Mouse (Mus musculus): ENCODE results near the gene Ccnyl1. TPM values are rescaled to one million over a fixed set of nuclear protein-coding genes. Genes with fewer than 3 reads are reported as not detected.

Ccnyl1 gene
- polyA plus RNA-seq, 1 experiment from 2014 or later = 5.0 TPM

DNA sequence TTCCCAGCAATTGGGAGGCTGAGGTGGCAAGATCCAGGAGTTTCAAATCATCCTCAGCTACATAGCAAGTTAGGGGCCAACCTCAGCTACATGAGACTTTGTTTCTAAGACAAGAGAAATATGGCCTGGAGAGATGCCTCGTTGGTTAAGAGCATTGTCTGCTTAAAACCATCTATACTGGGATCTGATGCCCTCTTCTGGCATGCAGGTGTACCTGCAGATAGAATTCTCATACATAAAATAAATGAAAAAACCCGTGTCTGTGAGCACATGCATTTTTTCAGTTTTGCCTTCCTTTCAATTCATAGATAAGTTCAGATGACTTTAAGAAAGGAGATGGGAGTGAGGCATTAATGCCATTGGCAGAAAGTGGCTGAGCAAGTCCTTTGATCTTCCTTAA, 19.6 kb downstream of the Ccnyl1 start:
- no peak for ATAC-seq (ENCODE audit: low FRiP score)
- H3K9me3 ChIP-seq = no peaks in the 10 kb centered on the region
- WGBS = 24% methylated on average over 2 of the region's 2 CpGs

DNA sequence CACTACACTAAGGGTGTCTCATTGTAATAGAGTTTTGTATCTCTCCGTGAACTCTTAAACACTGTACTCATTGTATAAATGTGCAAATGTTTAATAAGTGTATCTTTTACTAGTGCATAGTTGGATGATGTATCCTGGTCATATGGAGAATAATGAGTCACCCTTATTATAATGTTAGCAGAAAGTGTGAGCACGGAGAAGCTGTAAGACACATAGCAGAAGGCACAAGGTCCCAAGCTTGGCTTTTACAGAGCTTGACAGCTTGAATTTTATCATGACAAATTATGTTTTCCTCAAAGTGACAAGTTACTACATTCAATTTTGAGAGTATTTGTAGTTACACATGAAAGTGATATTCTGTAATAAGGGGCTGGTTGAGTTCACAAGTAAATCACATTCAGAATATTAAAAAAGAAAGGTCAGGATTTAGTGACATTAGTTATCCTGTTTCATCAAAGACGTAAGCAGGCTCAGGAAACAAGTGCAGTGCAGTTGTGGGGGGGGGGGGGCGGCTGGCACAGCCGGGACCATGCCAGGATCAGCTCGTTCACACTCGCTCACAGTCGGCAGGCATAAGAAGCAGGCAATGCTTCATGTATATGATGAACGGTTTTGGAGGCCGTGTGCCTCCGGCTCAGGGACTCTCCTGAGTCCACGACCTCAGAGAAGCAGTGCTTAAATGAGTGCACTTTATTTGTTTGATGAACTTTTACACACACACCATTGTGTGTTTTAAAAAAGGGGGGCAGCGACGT, 21.9 kb downstream of the Ccnyl1 start:
- no peak for ATAC-seq (ENCODE audit: low FRiP score)
- 85% methylated on average over 14 of the region's 14 CpGs for WGBS
- Histone ChIP-seq H3K27ac (no peak overlapping the region), H3K4me1 (replicated peaks) (no peaks in the 10 kb centered on the region), H3K36me3 (peaks cover 39% of the 10 kb centered on the region), H3K9ac (no peak overlapping the region), H3K4me2 (no peak overlapping the region), H3K4me3 (no peak overlapping the region), H3K9me3 (no peaks in the 10 kb centered on the region), H3K27me3 (no peaks in the 10 kb centered on the region)

More for the DNA sequence above, 19.6 kb downstream of the Ccnyl1 start:
- H3K4me1 ChIP-seq (replicated peaks) = no peaks in the 10 kb centered on the region
- peaks cover 18% of the 10 kb centered on the region for H3K36me3 ChIP-seq
- no peak overlapping the region for H3K4me3 ChIP-seq
- H3K27ac ChIP-seq = no peak overlapping the region
- no peak overlapping the region for H3K9ac ChIP-seq
- no peak overlapping the region for H3K4me2 ChIP-seq
- no peaks in the 10 kb centered on the region for H3K27me3 ChIP-seq

DNA sequence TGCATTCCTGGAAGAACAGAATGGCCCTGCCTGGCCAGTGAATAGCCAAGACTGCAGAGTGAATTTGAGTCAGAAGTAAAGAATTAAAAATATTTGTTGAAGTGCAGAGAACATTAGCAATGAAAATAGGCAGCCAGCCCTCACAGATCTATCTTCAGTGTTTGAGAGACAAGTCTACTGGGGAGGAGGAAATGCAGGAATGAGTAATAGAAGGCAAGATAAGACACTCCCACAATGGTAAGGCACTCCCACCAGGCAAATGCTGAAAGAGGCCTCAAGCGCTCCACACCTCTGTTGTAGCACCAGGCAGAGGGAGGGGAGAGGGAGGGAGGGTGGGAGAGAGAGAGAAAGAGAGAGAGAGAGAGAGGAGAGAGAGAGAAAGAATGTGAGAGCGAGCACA, 25.2 kb downstream of the Ccnyl1 start:
- H3K4me3 ChIP-seq = no peak overlapping the region
- H3K27me3 ChIP-seq = no peaks in the 10 kb centered on the region
- H3K4me1 ChIP-seq (replicated peaks) = peaks cover 5% of the 10 kb centered on the region; the same call in 1 of the 2 replicates
- H3K27ac ChIP-seq = no peak overlapping the region
- no peak for ATAC-seq (ENCODE audit: low FRiP score)
- no peaks in the 10 kb centered on the region for H3K9me3 ChIP-seq
- H3K4me2 ChIP-seq = no peak overlapping the region
- 69% methylated on average over 2 of the region's 2 CpGs for WGBS
- H3K9ac ChIP-seq = no peak overlapping the region
- peaks cover 34% of the 10 kb centered on the region for H3K36me3 ChIP-seq

DNA sequence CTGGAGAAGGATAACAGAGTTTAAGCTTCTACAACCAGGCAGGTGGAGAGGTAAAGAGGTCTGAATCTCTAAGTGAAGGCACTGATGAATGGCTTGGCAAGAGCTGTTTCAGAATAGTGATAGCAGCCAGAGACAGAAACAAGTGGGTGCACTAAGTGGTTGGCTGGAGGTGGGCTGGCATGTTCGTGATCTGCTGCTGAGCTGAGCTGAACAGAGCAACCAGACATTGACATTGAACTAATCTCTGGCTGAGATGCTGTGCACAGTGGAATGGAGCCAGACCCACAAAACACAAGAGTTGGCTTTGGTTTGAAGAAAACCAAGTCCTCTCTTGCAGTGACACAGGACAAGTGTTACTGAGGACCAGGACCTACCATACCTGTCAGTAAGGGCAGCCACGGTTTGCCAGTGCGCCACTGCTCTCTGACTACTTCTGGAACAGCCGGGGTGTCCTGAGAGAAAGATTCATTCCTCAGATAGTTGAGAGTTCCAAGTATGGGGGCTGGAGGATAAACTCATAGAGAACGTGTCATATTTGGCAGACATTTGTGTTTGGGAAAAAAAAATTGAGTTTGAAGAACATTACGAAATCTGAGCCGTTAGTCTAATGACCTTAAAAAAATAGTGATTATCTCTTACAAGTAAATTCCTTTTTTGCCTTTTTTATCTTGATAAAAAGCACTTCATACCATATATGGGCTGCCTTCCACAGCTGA, 26.5 kb downstream of the Ccnyl1 start:
- Histone ChIP-seq H3K9ac (no peak overlapping the region), H3K27ac (no peak overlapping the region), H3K4me3 (no peak overlapping the region), H3K27me3 (no peaks in the 10 kb centered on the region), H3K4me1 (replicated peaks) (peaks cover 14% of the 10 kb centered on the region; the same call in 1 of the 2 replicates), H3K9me3 (no peaks in the 10 kb centered on the region), H3K36me3 (peaks cover 34% of the 10 kb centered on the region), H3K4me2 (no peak overlapping the region)
- ATAC-seq (ENCODE audit: low FRiP score) = no peak
- WGBS = 93% methylated on average over 7 of the region's 7 CpGs

DNA sequence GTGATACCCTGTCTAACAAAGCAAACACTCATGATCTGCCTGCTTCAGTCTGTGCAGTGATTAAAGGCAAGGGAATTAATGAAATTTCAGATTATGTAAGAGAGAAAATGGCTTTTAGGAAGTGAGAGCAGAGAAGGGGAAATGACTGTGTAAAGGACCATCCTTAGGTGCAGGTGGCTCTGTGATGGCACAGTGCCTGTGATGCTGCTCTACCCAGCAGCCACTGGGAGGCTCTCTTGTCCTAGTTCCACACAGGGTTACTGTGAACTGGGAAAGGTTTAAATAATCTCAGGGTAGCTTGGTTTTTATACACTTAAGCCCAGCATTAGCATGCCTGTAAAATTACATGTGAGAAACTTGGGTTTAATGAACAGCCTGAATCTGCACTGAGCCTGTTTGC, 27.2 kb downstream of the Ccnyl1 start:
- Histone ChIP-seq H3K9me3 (no peaks in the 10 kb centered on the region), H3K4me2 (no peak overlapping the region), H3K4me1 (replicated peaks) (peaks cover 14% of the 10 kb centered on the region; the same call in 1 of the 2 replicates), H3K27ac (no peak overlapping the region), H3K9ac (no peak overlapping the region), H3K27me3 (no peaks in the 10 kb centered on the region), H3K4me3 (no peak overlapping the region), H3K36me3 (peaks cover 36% of the 10 kb centered on the region)
- ATAC-seq (ENCODE audit: low FRiP score) = 0 out of 2 replicates have a peak, but pooled peaks have one; percentile 71

DNA sequence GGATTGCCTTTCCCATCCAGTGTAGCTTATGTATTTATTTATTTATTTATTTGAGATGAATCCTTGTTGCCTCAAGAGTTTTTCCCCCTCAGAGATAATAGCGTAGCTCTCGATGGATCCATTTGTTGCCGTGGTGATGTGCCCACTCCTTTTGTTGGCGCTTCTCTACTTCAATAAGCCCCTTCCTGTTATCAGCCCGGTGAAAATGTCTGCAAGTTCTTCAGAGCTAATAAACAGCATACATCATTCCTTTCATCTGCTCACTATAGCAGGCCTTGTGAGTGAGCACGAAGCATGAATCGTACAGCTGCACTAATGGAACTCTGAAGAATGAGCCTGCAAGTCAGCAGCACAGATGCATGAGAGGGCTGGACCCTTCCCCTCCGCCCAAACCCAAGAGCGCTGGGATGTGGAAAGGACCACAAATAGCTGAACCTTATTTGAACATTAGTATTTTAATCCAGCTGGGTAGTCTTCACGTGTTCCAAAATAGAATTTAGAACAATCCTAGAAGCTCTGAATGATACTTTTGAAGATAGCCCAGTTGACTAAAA, 30.9 kb downstream of the Ccnyl1 start:
- Histone ChIP-seq H3K4me1 (replicated peaks) (peaks cover 14% of the 10 kb centered on the region; the same call in 1 of the 2 replicates), H3K4me3 (no peak overlapping the region), H3K27me3 (no peaks in the 10 kb centered on the region), H3K9ac (no peak overlapping the region), H3K36me3 (peaks cover 34% of the 10 kb centered on the region), H3K9me3 (no peaks in the 10 kb centered on the region), H3K4me2 (no peak overlapping the region), H3K27ac (peak overlapping the region; percentile 58; the same call in 1 of the 2 replicates)
- 0 out of 2 replicates have a peak, but pooled peaks have one; percentile 43 for ATAC-seq (ENCODE audit: low FRiP score)
- 41% methylated on average over 10 of the region's 10 CpGs for WGBS

DNA sequence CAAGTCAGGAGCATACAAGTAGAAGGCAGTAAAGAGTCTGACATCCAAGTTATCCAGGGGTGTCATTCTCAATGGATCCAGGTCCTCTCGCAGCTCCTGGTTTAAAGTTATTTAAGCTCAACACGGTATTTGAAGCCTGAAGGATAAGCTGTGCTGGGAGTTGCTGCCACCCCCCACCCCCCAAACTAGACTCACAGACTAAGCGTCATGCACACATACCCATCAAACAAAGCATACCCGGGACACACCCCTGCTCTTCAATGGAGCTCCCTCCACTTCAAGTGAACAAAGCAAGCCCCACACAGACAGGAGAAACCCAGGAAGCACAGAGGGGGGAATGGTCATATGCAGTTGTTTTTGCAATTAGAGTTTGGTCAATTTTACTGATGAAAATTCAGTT, 39.8 kb downstream of the Ccnyl1 start:
- no peaks in the 10 kb centered on the region for H3K9me3 ChIP-seq
- WGBS = 72% methylated on average over 4 of the region's 4 CpGs
- no peak for ATAC-seq (ENCODE audit: low FRiP score)
- no peak overlapping the region for H3K9ac ChIP-seq
- peaks cover 15% of the 10 kb centered on the region for H3K4me1 ChIP-seq (replicated peaks)
- H3K27me3 ChIP-seq = peaks cover 40% of the 10 kb centered on the region
- H3K27ac ChIP-seq = no peak overlapping the region
- H3K4me2 ChIP-seq = no peak overlapping the region
- H3K4me3 ChIP-seq = no peak overlapping the region
- H3K36me3 ChIP-seq = peaks cover 6% of the 10 kb centered on the region; the same call in 1 of the 2 replicates

DNA sequence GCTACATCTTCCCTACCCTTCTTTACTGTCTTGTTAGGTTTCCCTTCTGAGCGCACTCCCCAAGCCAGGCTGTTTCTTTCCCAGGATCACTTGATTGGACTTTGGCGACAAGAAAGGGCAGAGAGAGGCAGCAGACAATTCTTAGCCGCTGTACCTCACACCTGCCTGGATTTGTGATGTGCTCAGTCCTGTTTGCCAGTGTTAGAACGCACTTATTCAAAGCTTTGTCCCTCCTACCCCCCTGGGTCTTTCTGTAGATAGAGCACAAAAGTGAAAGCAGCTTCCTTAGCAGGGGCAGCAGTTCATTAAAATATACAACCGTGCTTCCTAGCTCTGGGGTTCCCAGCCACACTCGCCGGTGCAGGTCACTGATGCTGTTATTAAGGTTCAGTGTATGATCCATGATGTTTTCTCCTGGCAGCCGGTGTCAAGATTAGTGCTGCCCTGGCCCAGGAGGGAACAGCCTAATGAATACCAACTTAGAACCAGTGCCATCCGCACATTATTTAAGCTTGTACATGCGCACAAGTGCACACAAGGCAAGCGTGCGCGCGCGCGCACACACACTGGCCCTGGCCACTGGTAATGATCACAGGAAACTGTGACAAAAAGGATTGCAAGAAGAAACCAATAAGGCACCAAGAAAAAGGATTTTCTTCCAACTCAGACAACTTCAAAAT, 41.2 kb downstream of the Ccnyl1 start:
- H3K4me3 ChIP-seq = no peak overlapping the region
- 63% methylated on average over 16 of the region's 16 CpGs for WGBS
- H3K4me2 ChIP-seq = no peak overlapping the region
- H3K27ac ChIP-seq = no peak overlapping the region
- peaks cover 54% of the 10 kb centered on the region for H3K27me3 ChIP-seq
- no peak for ATAC-seq (ENCODE audit: low FRiP score)
- H3K4me1 ChIP-seq (replicated peaks) = peaks cover 30% of the 10 kb centered on the region
- no peaks in the 10 kb centered on the region for H3K9me3 ChIP-seq
- 0 out of 2 replicates have a peak overlapping the region, but pooled peaks have one; percentile 24 for H3K9ac ChIP-seq
- no peaks in the 10 kb centered on the region for H3K36me3 ChIP-seq

DNA sequence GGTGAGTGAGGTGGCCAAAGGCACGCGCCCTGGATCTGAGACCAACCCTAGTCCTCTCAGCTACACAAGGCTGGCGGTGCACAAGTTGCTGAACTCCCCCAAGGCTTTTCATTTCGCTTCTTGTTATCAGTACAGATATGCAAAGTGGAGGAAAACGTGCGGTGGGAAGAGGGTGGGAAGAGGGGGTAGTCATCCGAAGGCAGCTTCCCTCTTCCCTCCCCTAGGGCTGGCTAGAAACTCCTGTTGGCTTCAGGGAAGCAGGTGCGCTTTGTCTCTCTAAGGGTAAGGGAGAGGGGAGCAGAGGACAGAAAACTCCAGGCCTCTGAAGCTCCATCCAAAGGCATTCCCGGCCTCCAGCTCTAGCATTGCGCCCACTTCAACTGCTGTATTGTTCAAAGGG, 41.9 kb downstream of the Ccnyl1 start:
- no peaks in the 10 kb centered on the region for H3K36me3 ChIP-seq
- ATAC-seq (ENCODE audit: low FRiP score) = no peak
- no peak overlapping the region for H3K4me3 ChIP-seq
- no peak overlapping the region for H3K27ac ChIP-seq
- WGBS = 34% methylated on average over 10 of the region's 10 CpGs
- H3K4me2 ChIP-seq = no peak overlapping the region
- peaks cover 61% of the 10 kb centered on the region for H3K27me3 ChIP-seq
- H3K9me3 ChIP-seq = no peaks in the 10 kb centered on the region
- peaks cover 37% of the 10 kb centered on the region for H3K4me1 ChIP-seq (replicated peaks)
- no peak overlapping the region for H3K9ac ChIP-seq

DNA sequence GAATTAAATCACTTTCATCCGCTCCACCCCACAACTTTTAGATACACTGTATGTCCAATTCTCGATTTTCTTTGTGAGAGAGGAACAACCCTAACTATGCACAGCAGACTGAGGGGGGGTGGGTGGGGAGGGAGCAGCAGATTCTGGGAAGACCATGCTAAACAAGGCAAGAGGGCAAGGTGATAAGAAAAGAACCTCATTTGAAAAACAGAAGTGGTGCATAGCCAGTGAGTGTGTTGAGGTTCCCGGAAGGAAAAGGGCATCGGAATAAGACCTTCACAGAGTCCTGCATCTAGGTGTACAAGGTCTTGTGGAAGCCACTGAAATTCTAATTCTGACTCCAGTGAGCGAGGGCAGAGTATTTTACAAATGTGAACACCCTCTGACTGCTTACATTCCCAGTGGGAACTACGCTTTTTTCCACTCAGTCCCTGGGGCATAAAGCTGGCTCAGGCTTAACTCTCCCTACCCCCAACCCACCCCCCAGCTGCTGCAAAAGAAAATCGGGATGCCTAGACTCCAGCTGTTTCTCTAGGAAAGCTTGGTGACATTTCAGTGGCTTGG, 42.5 kb downstream of the Ccnyl1 start:
- Histone ChIP-seq H3K36me3 (no peaks in the 10 kb centered on the region), H3K4me2 (no peak overlapping the region), H3K9me3 (no peaks in the 10 kb centered on the region), H3K27ac (no peak overlapping the region), H3K9ac (no peak overlapping the region), H3K4me3 (no peak overlapping the region), H3K4me1 (replicated peaks) (peaks cover 40% of the 10 kb centered on the region), H3K27me3 (peaks cover 66% of the 10 kb centered on the region)
- 44% methylated on average over 7 of the region's 7 CpGs for WGBS
- ATAC-seq (ENCODE audit: low FRiP score) = no peak

DNA sequence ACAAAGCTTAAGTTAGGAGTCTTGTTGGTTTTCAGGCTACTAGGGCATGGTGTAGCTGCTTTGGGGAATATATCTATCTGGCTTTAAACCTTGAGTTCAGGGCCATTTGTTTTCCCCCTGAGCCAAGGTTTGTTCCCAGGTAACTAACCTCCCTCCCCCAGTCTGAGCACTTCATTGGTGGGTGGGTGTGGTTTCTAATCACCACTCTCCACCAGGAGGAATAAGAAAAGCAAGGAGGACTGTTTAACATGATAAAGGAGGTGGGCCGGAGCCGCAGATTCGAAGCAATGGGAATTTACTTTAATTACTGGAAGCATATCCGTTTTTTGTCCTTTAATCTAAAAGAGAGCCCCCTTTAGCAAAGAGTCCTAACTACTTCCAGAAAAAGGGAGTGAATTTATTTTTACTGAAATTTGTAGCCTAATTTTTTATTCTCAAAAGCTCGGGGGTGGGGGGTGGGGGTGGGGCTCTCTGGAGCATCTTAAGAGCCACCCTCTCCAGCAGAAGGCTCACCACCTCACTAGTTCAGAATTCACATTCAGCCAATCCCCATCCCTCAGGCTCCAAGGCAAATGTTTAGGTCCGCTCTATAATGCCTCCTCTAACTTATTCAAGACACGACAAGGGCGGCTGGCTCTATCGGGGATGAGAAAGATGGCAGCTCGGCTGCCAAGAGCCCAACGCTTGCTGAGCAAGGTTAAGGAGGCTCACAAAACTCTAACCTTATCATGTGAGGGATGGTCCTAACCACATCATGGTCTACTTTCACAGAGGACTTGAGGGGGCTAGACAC, 43.4 kb downstream of the Ccnyl1 start:
- ATAC-seq (ENCODE audit: low FRiP score) = no peak
- no peaks in the 10 kb centered on the region for H3K9me3 ChIP-seq
- H3K27me3 ChIP-seq = peaks cover 75% of the 10 kb centered on the region
- H3K27ac ChIP-seq = no peak overlapping the region
- WGBS = 17% methylated on average over 11 of the region's 11 CpGs
- H3K4me3 ChIP-seq = no peak overlapping the region
- no peak overlapping the region for H3K4me2 ChIP-seq
- H3K4me1 ChIP-seq (replicated peaks) = peaks cover 49% of the 10 kb centered on the region
- H3K9ac ChIP-seq = no peak overlapping the region
- no peaks in the 10 kb centered on the region for H3K36me3 ChIP-seq

Measured in hindbrain, embryonic 13.5 days (tissue).